Mouse (Mus musculus): ENCODE measurements around the gene Pla2g2d. TPM values are rescaled to one million over a fixed set of nuclear protein-coding genes. Genes with fewer than 3 reads are reported as not detected.

The Pla2g2d gene
- polyA plus RNA-seq, 1 experiment from 2014 or later = not detected

DNA sequence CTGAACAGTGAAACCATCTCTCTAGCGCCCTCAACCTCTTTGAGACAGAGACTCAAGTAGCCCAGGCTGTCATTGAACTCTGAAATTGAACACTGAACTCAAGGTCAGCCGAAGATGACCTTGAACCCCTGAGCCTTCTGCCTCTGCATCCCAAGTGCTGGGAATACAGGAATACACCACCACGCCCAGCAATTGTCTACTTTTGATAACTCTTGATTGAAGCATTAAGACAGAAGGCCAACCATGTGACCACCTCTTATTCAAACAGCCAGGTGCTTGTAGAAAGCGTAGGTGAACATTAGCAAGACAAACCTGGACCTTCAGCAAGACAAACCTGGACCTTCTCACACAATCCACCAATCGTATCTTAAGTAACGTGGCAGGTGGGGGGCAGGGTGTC lies 18.8 kb downstream of the Pla2g2d start:
- no peaks in the 10 kb centered on the region for H3K27me3 ChIP-seq (ENCODE audit: insufficient read depth, low read length)
- H3K4me2 ChIP-seq (replicated peaks; ENCODE audit: low read depth, low read length) = no peak overlapping the region
- no peak overlapping the region for H3K9ac ChIP-seq (replicated peaks; ENCODE audit: low read length)
- H3K27ac ChIP-seq (ENCODE audit: low read length) = no peak overlapping the region
- no peak overlapping the region for H3K4me3 ChIP-seq (ENCODE audit: low read length)
- H3K36me3 ChIP-seq (ENCODE audit: insufficient read depth, low read length) = no peaks in the 10 kb centered on the region
- H3K4me1 ChIP-seq (ENCODE audit: insufficient read depth, low read length) = peaks cover 8% of the 10 kb centered on the region
- 90% methylated on average over 6 of the region's 6 CpGs for WGBS
- H3K9me3 ChIP-seq (ENCODE audit: low read length) = no peaks in the 10 kb centered on the region
- no peak for ATAC-seq (ENCODE audit: low FRiP score, low TSS enrichment)

DNA sequence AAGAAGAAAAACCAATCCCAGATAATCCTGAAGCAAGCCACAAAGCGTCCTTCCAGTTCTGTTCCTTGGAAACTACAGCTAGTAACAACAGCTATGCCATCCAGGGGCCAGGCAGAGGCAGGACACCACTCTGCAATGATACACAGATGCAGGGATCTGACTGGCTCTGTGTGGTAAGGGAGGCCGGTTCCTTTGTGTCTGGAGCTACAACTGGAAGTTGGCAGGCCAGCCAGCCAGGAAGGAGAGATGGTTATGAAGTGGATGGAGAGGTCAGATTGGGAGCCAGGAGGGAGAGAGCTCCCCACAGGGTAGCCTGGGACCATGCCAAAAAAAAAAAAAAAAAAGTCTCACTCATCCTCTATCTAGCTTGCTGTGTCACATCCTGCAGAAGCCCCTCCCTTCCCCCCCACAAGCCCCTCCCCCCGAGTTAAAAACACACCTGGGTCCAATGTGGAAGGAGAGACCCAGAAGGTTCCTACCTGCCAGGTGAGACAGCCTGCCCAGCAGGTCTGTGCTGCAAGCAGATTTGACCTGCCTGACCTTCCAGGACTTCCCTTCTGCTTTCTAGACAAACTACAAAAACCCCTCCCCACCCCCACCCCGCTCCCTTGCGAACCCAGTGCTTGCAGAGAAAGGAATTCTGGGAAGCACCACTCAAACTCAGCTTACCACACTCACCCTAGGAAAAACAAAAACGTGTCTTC lies 21.1 kb downstream of the Pla2g2d start:
- no peaks in the 10 kb centered on the region for H3K36me3 ChIP-seq (ENCODE audit: insufficient read depth, low read length)
- H3K4me1 ChIP-seq (ENCODE audit: insufficient read depth, low read length) = peaks cover 23% of the 10 kb centered on the region
- no peak overlapping the region for H3K9ac ChIP-seq (replicated peaks; ENCODE audit: low read length)
- no peaks in the 10 kb centered on the region for H3K9me3 ChIP-seq (ENCODE audit: low read length)
- ATAC-seq (ENCODE audit: low FRiP score, low TSS enrichment) = no peak
- no peak overlapping the region for H3K4me2 ChIP-seq (replicated peaks; ENCODE audit: low read depth, low read length)
- no peak overlapping the region for H3K4me3 ChIP-seq (ENCODE audit: low read length)
- H3K27me3 ChIP-seq (ENCODE audit: insufficient read depth, low read length) = no peaks in the 10 kb centered on the region
- H3K27ac ChIP-seq (ENCODE audit: low read length) = no peak overlapping the region
- 45% methylated on average over 6 of the region's 6 CpGs for WGBS

DNA sequence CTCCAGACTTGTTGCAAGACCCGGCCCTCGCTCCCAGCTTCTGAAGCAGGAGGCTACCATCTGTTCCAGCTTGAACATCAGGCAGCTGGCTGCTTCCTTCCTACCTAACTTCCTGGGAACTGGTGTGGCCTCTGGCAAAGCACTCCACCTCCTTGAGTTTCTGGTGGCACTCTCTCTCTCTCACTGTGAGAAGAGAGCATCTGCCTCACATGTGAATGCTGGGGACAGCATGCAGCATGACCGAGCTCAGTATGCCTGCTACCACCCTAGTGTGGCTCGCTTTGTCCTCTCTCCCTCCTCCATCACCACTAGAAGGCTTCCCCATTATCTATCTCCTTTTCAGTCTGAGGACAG lies 21.7 kb downstream of the Pla2g2d start:
- ATAC-seq (ENCODE audit: low FRiP score, low TSS enrichment) = no peak
- H3K27ac ChIP-seq (ENCODE audit: low read length) = no peak overlapping the region
- peaks cover 23% of the 10 kb centered on the region for H3K4me1 ChIP-seq (ENCODE audit: insufficient read depth, low read length)
- no peak overlapping the region for H3K4me3 ChIP-seq (ENCODE audit: low read length)
- WGBS = 69% methylated on average over 4 of the region's 4 CpGs
- no peaks in the 10 kb centered on the region for H3K36me3 ChIP-seq (ENCODE audit: insufficient read depth, low read length)
- H3K9me3 ChIP-seq (ENCODE audit: low read length) = no peaks in the 10 kb centered on the region
- no peak overlapping the region for H3K9ac ChIP-seq (replicated peaks; ENCODE audit: low read length)
- H3K27me3 ChIP-seq (ENCODE audit: insufficient read depth, low read length) = no peaks in the 10 kb centered on the region
- H3K4me2 ChIP-seq (replicated peaks; ENCODE audit: low read depth, low read length) = no peak overlapping the region

DNA sequence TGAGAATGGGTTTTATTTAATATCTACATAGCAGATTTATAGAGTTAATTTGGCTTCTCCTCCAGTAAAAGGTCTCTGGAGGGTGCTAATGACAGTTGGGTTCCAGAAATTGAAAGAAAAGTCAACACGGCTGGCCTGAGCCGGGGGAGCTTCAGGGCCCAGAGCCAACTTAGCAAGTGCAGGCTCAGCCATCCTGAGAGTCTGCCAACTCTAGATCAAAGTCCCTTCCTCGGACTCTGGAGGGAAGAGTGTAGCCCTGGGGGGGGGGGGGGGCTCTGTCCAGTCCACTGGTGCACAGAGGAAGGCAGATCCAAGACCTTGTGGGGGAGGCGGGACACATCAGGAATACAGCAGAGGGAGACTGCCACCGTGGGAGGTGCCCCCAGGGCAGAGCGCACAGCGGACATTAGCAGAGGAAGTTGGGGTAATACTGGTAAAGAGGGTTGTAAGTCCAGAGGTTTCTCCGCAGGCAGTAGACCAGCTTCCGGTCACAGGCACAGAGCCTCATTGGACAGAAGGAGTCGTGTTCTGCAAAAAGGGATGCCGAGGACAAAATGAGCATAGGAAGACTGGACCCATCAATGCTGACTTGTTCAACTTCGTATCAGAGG lies 24.7 kb downstream of the Pla2g2d start:
- Histone ChIP-seq H3K9ac (replicated peaks; ENCODE audit: low read length) (no peak overlapping the region), H3K9me3 (ENCODE audit: low read length) (no peaks in the 10 kb centered on the region), H3K4me1 (ENCODE audit: insufficient read depth, low read length) (peaks cover 28% of the 10 kb centered on the region), H3K36me3 (ENCODE audit: insufficient read depth, low read length) (no peaks in the 10 kb centered on the region), H3K4me2 (replicated peaks; ENCODE audit: low read depth, low read length) (peak overlapping the region; percentile 26; the same call in 1 of the 2 replicates), H3K27ac (ENCODE audit: low read length) (no peak overlapping the region), H3K4me3 (ENCODE audit: low read length) (no peak overlapping the region), H3K27me3 (ENCODE audit: insufficient read depth, low read length) (no peaks in the 10 kb centered on the region)
- ATAC-seq (ENCODE audit: low FRiP score, low TSS enrichment) = peak; percentile 89
- WGBS = 29% methylated on average over 12 of the region's 12 CpGs

DNA sequence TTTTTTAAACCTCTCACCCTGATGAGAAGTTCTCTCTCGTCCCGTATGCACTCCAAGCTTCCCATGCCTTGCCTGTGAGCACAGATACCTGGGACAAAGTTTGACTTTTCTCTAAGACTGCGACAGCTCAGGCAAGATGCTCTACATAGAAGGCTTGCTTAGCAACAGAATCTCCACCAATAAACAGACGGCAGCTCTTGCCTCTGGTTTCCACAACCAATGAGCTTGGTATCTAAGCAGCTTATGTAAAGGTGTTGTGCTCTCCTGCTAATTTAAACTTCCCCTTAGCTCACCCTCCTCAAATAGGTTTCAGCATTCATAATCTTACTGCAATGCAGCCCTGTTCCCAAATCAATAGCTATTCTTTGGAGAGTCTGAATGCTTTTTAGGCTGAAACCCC lies 26.1 kb downstream of the Pla2g2d start:
- Histone ChIP-seq H3K9me3 (ENCODE audit: low read length) (no peaks in the 10 kb centered on the region), H3K4me3 (ENCODE audit: low read length) (no peak overlapping the region), H3K9ac (replicated peaks; ENCODE audit: low read length) (no peak overlapping the region), H3K36me3 (ENCODE audit: insufficient read depth, low read length) (no peaks in the 10 kb centered on the region), H3K4me1 (ENCODE audit: insufficient read depth, low read length) (peaks cover 26% of the 10 kb centered on the region), H3K27ac (ENCODE audit: low read length) (no peak overlapping the region), H3K4me2 (replicated peaks; ENCODE audit: low read depth, low read length) (no peak overlapping the region), H3K27me3 (ENCODE audit: insufficient read depth, low read length) (no peaks in the 10 kb centered on the region)
- no peak for ATAC-seq (ENCODE audit: low FRiP score, low TSS enrichment)
- WGBS = 79% methylated on average over 4 of the region's 4 CpGs

DNA sequence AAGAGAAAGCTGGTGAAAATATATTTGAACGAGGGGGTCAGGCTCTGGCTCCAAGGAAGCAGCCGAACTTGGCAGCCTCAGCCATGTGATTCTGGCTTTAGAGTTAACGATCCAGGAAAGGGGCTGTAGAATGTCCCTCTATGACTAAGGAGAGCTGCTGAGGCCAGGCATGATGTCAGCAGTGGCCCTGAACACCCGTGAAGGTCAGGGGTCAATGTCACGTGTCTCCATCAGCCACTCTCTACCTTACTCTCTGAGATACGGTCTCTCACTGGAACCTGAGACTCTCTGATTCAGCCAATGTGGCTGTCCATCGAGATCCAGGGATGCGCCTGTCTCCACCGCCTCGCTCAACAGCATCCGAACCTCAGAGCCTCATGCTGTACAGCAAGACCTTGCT lies 27.4 kb downstream of the Pla2g2d start:
- WGBS = 68% methylated on average over 11 of the region's 11 CpGs
- H3K4me1 ChIP-seq (ENCODE audit: insufficient read depth, low read length) = peaks cover 26% of the 10 kb centered on the region
- no peak overlapping the region for H3K27ac ChIP-seq (ENCODE audit: low read length)
- no peak overlapping the region for H3K4me3 ChIP-seq (ENCODE audit: low read length)
- H3K27me3 ChIP-seq (ENCODE audit: insufficient read depth, low read length) = no peaks in the 10 kb centered on the region
- ATAC-seq (ENCODE audit: low FRiP score, low TSS enrichment) = no peak
- no peaks in the 10 kb centered on the region for H3K9me3 ChIP-seq (ENCODE audit: low read length)
- H3K4me2 ChIP-seq (replicated peaks; ENCODE audit: low read depth, low read length) = no peak overlapping the region
- no peak overlapping the region for H3K9ac ChIP-seq (replicated peaks; ENCODE audit: low read length)
- no peaks in the 10 kb centered on the region for H3K36me3 ChIP-seq (ENCODE audit: insufficient read depth, low read length)

DNA sequence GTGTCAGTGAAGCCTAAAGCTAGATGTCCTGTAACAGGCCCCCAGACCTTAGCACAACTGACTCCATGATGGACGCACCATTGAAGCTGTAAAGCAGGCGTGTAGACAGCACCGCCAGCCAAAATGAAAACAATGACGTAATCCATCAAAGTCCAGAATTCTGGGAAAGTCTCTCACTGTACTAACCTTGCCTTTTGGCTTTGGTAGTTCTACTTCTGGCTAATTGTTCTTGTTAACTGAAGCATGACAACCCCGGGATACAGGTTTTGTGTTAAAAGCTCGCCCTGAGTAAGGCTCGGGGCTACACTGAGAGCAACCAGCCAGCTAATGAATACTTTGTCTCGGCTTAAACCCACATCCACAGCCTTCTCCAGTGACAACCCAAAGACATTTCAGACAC lies 29.7 kb downstream of the Pla2g2d start:
- 34% methylated on average over 8 of the region's 8 CpGs for WGBS
- no peaks in the 10 kb centered on the region for H3K36me3 ChIP-seq (ENCODE audit: insufficient read depth, low read length)
- no peaks in the 10 kb centered on the region for H3K9me3 ChIP-seq (ENCODE audit: low read length)
- no peak for ATAC-seq (ENCODE audit: low FRiP score, low TSS enrichment)
- H3K4me2 ChIP-seq (replicated peaks; ENCODE audit: low read depth, low read length) = no peak overlapping the region
- H3K27me3 ChIP-seq (ENCODE audit: insufficient read depth, low read length) = no peaks in the 10 kb centered on the region
- H3K9ac ChIP-seq (replicated peaks; ENCODE audit: low read length) = no peak overlapping the region
- peaks cover 15% of the 10 kb centered on the region for H3K4me1 ChIP-seq (ENCODE audit: insufficient read depth, low read length)
- no peak overlapping the region for H3K4me3 ChIP-seq (ENCODE audit: low read length)
- no peak overlapping the region for H3K27ac ChIP-seq (ENCODE audit: low read length)

DNA sequence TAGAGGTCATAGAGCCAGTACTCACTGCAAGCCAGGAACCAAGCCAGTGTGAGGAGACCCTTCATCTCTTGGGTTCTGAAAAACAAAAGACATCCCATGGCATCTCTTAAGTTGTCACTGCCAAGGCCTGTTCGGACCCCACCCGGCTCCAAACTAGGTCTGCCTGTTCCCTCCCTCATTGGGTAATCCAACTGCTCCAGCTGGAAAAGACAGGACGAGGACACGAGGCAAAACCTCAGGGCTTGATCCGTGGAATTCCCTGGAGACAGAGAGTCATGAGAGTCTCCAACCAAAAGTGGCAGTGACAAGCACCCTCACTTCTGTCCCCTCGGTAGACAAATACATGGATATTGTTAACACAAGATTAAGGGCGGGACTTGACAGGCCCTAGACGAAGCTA lies 30.6 kb downstream of the Pla2g2d start:
- no peak overlapping the region for H3K4me2 ChIP-seq (replicated peaks; ENCODE audit: low read depth, low read length)
- WGBS = 88% methylated on average over 8 of the region's 8 CpGs
- H3K9me3 ChIP-seq (ENCODE audit: low read length) = no peaks in the 10 kb centered on the region
- H3K36me3 ChIP-seq (ENCODE audit: insufficient read depth, low read length) = no peaks in the 10 kb centered on the region
- H3K27me3 ChIP-seq (ENCODE audit: insufficient read depth, low read length) = no peaks in the 10 kb centered on the region
- H3K4me1 ChIP-seq (ENCODE audit: insufficient read depth, low read length) = peaks cover 9% of the 10 kb centered on the region; the same call in 1 of the 2 replicates
- ATAC-seq (ENCODE audit: low FRiP score, low TSS enrichment) = no peak
- H3K9ac ChIP-seq (replicated peaks; ENCODE audit: low read length) = no peak overlapping the region
- no peak overlapping the region for H3K27ac ChIP-seq (ENCODE audit: low read length)
- no peak overlapping the region for H3K4me3 ChIP-seq (ENCODE audit: low read length)

DNA sequence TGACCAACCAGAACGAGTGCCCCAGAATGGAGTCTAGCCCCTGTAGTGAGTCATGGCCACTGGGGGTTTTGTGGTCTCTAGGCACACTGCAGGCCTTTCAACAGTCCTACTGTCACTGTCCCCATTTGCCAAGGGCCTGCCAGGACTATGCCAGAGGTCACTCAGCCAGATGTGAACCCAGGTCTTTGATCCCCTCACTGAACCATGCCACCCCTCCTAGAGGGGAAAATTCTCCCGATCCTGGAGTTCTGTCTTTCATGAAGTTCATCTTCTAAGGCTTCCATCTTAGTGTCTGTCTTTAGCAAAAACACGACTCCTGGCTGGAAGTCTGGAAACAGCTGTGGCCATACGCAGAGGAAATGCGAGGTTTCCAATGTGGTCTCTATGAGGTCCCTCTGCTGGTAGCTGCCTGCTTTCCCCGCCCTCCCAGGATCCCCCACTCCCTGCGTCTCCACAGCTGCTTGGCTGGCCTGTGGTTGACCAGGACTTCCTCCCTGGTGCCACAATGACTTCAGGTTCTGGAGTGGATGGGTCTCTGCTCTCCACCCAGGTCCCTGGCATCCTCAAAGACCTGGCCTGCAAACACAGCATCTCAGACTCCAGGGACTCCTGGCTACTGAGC lies 31.5 kb downstream of the Pla2g2d start:
- Histone ChIP-seq H3K9ac (replicated peaks; ENCODE audit: low read length) (no peak overlapping the region), H3K36me3 (ENCODE audit: insufficient read depth, low read length) (no peaks in the 10 kb centered on the region), H3K4me1 (ENCODE audit: insufficient read depth, low read length) (peaks cover 9% of the 10 kb centered on the region; the same call in 1 of the 2 replicates), H3K27ac (ENCODE audit: low read length) (no peak overlapping the region), H3K4me2 (replicated peaks; ENCODE audit: low read depth, low read length) (no peak overlapping the region), H3K9me3 (ENCODE audit: low read length) (no peaks in the 10 kb centered on the region), H3K27me3 (ENCODE audit: insufficient read depth, low read length) (no peaks in the 10 kb centered on the region), H3K4me3 (ENCODE audit: low read length) (no peak overlapping the region)
- ATAC-seq (ENCODE audit: low FRiP score, low TSS enrichment) = no peak
- 57% methylated on average over 7 of the region's 7 CpGs for WGBS

DNA sequence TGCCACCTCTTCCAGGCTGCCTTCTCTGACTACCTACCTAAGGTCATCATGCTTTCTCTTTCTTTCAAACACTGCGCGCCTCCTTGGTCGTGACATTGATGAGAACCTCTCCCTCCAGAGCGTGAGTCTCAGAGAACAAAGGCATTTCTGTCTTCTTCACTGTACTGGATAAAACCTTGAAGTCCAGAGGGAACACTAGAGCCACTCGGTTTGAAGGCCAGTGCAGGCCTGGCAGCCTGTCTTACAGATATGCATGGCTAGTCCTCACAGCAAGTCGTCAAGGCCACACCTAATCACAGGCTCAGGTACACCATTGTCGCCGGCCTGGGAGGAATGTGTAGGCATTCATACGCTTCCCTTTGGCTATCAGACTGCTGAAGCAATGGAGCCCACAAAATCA lies 40.6 kb downstream of the Pla2g2d start:
- no peak for ATAC-seq (ENCODE audit: low FRiP score, low TSS enrichment)
- no peaks in the 10 kb centered on the region for H3K27me3 ChIP-seq (ENCODE audit: insufficient read depth, low read length)
- no peak overlapping the region for H3K27ac ChIP-seq (ENCODE audit: low read length)
- no peak overlapping the region for H3K4me2 ChIP-seq (replicated peaks; ENCODE audit: low read depth, low read length)
- no peaks in the 10 kb centered on the region for H3K36me3 ChIP-seq (ENCODE audit: insufficient read depth, low read length)
- peaks cover 7% of the 10 kb centered on the region; the same call in 1 of the 2 replicates for H3K4me1 ChIP-seq (ENCODE audit: insufficient read depth, low read length)
- no peaks in the 10 kb centered on the region for H3K9me3 ChIP-seq (ENCODE audit: low read length)
- no peak overlapping the region for H3K4me3 ChIP-seq (ENCODE audit: low read length)
- WGBS = 74% methylated on average over 9 of the region's 9 CpGs
- no peak overlapping the region for H3K9ac ChIP-seq (replicated peaks; ENCODE audit: low read length)

Measured in kidney, embryonic 16.5 days (tissue).